Mouse (Mus musculus) E14TG2a.4 (cell line): ENCODE measurements around the gene Hoxd8.
A peak's percentile ranks its signal among the peaks of the same experiment; 100 is the strongest.

Experiments
- H3K27me3 ChIP-seq: 2 replicates; pipeline ENCODE4 v1.6.1; 2014; ENCODE audit warnings: low read length, control low read depth; ENCODE audit not compliant: insufficient read depth
- H3K36me3 ChIP-seq: 2 replicates; pipeline ENCODE4 v1.6.1; 2014; ENCODE audit warnings: low read length, control low read depth; ENCODE audit not compliant: insufficient read depth
- H3K4me1 ChIP-seq: replicated peaks from 2 replicates; pipeline ENCODE4 v1.6.1; 2014; ENCODE audit warnings: low read depth, low read length, control low read depth
- H3K4me3 ChIP-seq: replicated peaks from 2 replicates; pipeline ENCODE4 v1.5.1; 2014; ENCODE audit warnings: mild to moderate bottlenecking, low read length
- H3K9me3 ChIP-seq: 2 replicates; pipeline ENCODE4 v1.6.1; 2014; ENCODE audit warnings: low read length, control low read depth
- CTCF ChIP-seq: conservative IDR thresholded peaks from 2 replicates; pipeline ENCODE4 v1.5.1; 2014; ENCODE audit warnings: low read length
- NANOG ChIP-seq: IDR thresholded peaks from 2 replicates; pipeline ENCODE4 v1.6.1; 2014; ENCODE audit warnings: borderline replicate concordance, low read length, mixed read lengths
- POU5F1 ChIP-seq: IDR thresholded peaks from 2 replicates; pipeline ENCODE4 v1.6.1; 2014; ENCODE audit warnings: low read length, borderline replicate concordance

Gene Hoxd8

GRCm38 (mm10) chr2:74704393-74704998 is at the start of gene Hoxd8:
Hoxd8 (plus strand) TSS chr2:74704615.
- Histone ChIP-seq H3K4me3 (peak within 1 kb of the TSS; percentile 70), H3K9me3 (no peaks in the 10 kb centered on the region), H3K4me1 (peaks cover 29% of the 10 kb centered on the region), H3K27me3 (peaks cover 89% of the 10 kb centered on the region), H3K36me3 (no peaks in the 10 kb centered on the region)
- no peak for TF ChIP-seq CTCF
- TF ChIP-seq NANOG, result no peak
- no peak for TF ChIP-seq POU5F1

DNA sequence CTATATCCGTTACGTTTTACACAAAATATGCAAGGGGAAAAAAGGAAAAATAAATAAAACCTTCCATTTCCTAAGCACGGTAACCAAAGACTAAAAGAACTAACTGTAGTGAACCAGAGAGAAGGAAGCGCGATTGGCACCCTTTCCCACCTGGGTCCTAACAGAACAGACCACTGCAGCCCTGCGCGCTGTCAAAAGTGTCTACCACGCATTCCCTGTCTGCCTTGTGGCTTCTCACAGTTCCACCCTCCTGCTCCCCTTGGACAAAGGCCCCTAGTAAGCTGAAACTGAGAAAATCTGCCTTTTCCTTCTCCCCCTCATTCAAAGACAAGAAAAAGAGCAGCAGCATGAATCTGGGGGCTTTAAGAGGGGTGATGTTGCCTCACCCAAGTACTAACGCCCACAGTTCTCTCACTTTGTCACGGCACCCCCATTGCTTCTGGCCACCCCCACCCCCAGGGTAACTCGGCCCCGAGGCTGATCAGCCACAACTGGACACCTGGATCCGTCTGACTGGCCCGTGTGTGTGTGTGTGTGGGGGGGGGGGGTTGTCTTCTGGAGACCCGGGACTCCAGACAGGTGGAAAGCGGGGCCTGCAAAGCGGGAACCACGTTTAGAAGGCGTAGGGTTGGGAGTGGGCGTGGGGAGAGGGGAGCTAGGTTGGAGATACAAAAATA is 49.5 kb upstream of the Hoxd8 start:
- no peak for TF ChIP-seq CTCF
- no peak for TF ChIP-seq POU5F1
- TF ChIP-seq NANOG, result no peak
- no peaks in the 10 kb centered on the region for H3K36me3 ChIP-seq
- no peaks in the 10 kb centered on the region for H3K9me3 ChIP-seq
- H3K27me3 ChIP-seq, result peaks cover 84% of the 10 kb centered on the region
- peak overlapping the region; percentile 72 for H3K4me3 ChIP-seq
- H3K4me1 ChIP-seq, result peaks cover 28% of the 10 kb centered on the region

GRCm38 (mm10) chr2:74655420-74655781 is 49.0 kb upstream of the Hoxd8 start:
- Histone ChIP-seq H3K36me3 (no peaks in the 10 kb centered on the region), H3K9me3 (no peaks in the 10 kb centered on the region), H3K4me1 (peaks cover 29% of the 10 kb centered on the region), H3K4me3 (peak overlapping the region; percentile 72), H3K27me3 (peaks cover 84% of the 10 kb centered on the region)
- TF ChIP-seq POU5F1 (no peak), CTCF (no peak), NANOG (no peak)

- H3K36me3 ChIP-seq, result no peaks in the 10 kb centered on the region
- H3K27me3 ChIP-seq, result peaks cover 85% of the 10 kb centered on the region
- H3K4me3 ChIP-seq, result peak overlapping the region; percentile 72
- no peaks in the 10 kb centered on the region for H3K9me3 ChIP-seq
- TF ChIP-seq POU5F1, result no peak
- TF ChIP-seq CTCF, result no peak
- no peak for TF ChIP-seq NANOG
- peaks cover 34% of the 10 kb centered on the region for H3K4me1 ChIP-seq
Observed at GRCm38 (mm10) chr2:74655821-74656631, 48.4 kb upstream of the Hoxd8 start.

GRCm38 (mm10) chr2:74656632-74657021 is 47.8 kb upstream of the Hoxd8 start:
- Histone ChIP-seq H3K4me1 (peaks cover 39% of the 10 kb centered on the region), H3K4me3 (no peak overlapping the region), H3K27me3 (peaks cover 86% of the 10 kb centered on the region), H3K9me3 (no peaks in the 10 kb centered on the region), H3K36me3 (no peaks in the 10 kb centered on the region)
- TF ChIP-seq POU5F1 (no peak), NANOG (no peak), CTCF (no peak)

GRCm38 (mm10) chr2:74657251-74658023 is 47.0 kb upstream of the Hoxd8 start:
- TF ChIP-seq NANOG, result no peak
- no peak for TF ChIP-seq POU5F1
- TF ChIP-seq CTCF, result no peak
- Histone ChIP-seq H3K4me3 (peak overlapping the region; percentile 32; the same call in 1 of the 2 replicates), H3K4me1 (peaks cover 44% of the 10 kb centered on the region), H3K9me3 (no peaks in the 10 kb centered on the region), H3K27me3 (peaks cover 86% of the 10 kb centered on the region), H3K36me3 (no peaks in the 10 kb centered on the region)

DNA sequence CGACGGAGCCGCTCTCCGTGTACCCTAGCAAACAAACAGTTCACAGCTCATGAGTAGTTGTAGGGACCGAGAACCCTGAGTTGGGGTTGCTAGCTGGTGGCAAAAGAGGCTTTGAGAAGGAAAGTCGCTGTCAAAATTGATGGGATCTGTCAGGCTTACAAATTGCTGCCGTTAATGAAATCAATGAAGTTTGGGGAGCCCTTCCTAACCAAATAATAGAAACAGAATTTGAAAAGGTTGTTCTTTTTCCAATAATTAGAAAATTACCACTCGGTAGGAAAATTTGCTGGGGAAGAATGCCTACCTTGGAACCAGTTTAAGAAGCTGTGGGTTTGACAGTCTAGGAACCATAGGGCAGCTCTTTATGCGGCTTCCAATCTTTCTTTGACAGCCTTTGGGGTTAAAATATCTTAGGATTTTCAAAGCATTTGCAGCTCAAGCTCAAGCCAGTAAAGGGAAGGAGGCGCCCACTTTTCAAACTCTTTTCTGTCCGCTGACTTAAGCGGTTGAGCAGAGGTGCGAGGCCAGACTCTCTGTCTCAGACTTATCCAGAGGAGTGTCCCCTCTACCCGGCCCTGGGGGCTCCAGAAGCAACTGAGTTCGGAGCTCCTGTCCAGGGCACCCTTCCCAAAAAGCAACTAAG is 46.3 kb upstream of the Hoxd8 start:
- Histone ChIP-seq H3K27me3 (peaks cover 90% of the 10 kb centered on the region), H3K4me3 (peak overlapping the region; percentile 35; the same call in 1 of the 2 replicates), H3K9me3 (no peaks in the 10 kb centered on the region), H3K4me1 (peaks cover 44% of the 10 kb centered on the region), H3K36me3 (no peaks in the 10 kb centered on the region)
- TF ChIP-seq NANOG, result no peak
- no peak for TF ChIP-seq CTCF
- TF ChIP-seq POU5F1, result no peak
